Mouse (Mus musculus) megakaryocyte, embryonic 14.5 days (primary cell): Measurements from ENCODE around the gene Ern1. TPM values are rescaled to one million over a fixed set of nuclear protein-coding genes. Genes with fewer than 3 reads are reported as not detected.
"Not testable (repeated sequence)": the region's sequence is repeated elsewhere in the genome, so short reads cannot be mapped to it uniquely, and the experiment has no call there.

Experiments
- H3K27me3 ChIP-seq: replicated peaks from 2 replicates; pipeline ENCODE3; 2012; ENCODE audit warnings: inconsistent platforms
- H3K36me3 ChIP-seq: replicated peaks from 2 replicates; pipeline ENCODE3; 2012; ENCODE audit warnings: low read length, inconsistent platforms, mixed read lengths
- H3K4me1 ChIP-seq: 2 replicates; pipeline ENCODE4 v1.6.1; 2012; ENCODE audit warnings: inconsistent platforms
- H3K4me3 ChIP-seq: replicated peaks from 2 replicates; pipeline ENCODE3; 2012; ENCODE audit warnings: moderate library complexity, mild to moderate bottlenecking, inconsistent platforms
- H3K9me3 ChIP-seq: 2 replicates; pipeline ENCODE4 v1.6.1; 2012; ENCODE audit warnings: inconsistent platforms
- FLI1 ChIP-seq: IDR thresholded peaks from 2 replicates; pipeline ENCODE4 v1.6.1; 2012; ENCODE audit warnings: low read length, inconsistent platforms, mixed read lengths
- GATA1 ChIP-seq: IDR thresholded peaks from 3 replicates; pipeline ENCODE4 v1.6.1; 2012; ENCODE audit warnings: mixed read lengths, low read length, inconsistent platforms, borderline replicate concordance
- polyA plus RNA-seq: library from polyadenylated mRNA; stranded (reverse); fragments of >175 nt; gene quantifications from 2 replicates; pipeline ENCODE4 v1.2.3, GENCODE M21; 2012; ENCODE audit warnings: low replicate concordance; ENCODE audit not compliant: insufficient read depth

Ern1 gene
- polyA plus RNA-seq, 1 experiment: 0.86 TPM

GRCm38 (mm10) chr11:106419262-106420102, 68.2 kb downstream of the Ern1 start:
- no peaks in the 10 kb centered on the region for H3K27me3 ChIP-seq
- peaks cover 88% of the 10 kb centered on the region for H3K36me3 ChIP-seq
- H3K9me3 ChIP-seq: no peaks in the 10 kb centered on the region
- no peak for TF ChIP-seq GATA1
- no peak for TF ChIP-seq FLI1
- peaks cover 48% of the 10 kb centered on the region for H3K4me1 ChIP-seq
- H3K4me3 ChIP-seq: peak overlapping the region; percentile 50

- Histone ChIP-seq H3K27me3 (no peaks in the 10 kb centered on the region), H3K4me1 (peaks cover 54% of the 10 kb centered on the region), H3K36me3 (peaks cover 90% of the 10 kb centered on the region), H3K9me3 (no peaks in the 10 kb centered on the region), H3K4me3 (no peak overlapping the region)
- no peak for TF ChIP-seq GATA1
- TF ChIP-seq FLI1: no peak
These were observed 68.9 kb downstream of the Ern1 start for GRCm38 (mm10) chr11:106418622-106419196.

- H3K9me3 ChIP-seq: no peaks in the 10 kb centered on the region
- peaks cover 91% of the 10 kb centered on the region for H3K36me3 ChIP-seq
- H3K27me3 ChIP-seq: no peaks in the 10 kb centered on the region
- no peak overlapping the region for H3K4me3 ChIP-seq
- no peak for TF ChIP-seq FLI1
- TF ChIP-seq GATA1: no peak
- peaks cover 58% of the 10 kb centered on the region for H3K4me1 ChIP-seq
These were observed 69.8 kb downstream of the Ern1 start for GRCm38 (mm10) chr11:106417860-106418259.

GRCm38 (mm10) chr11:106416331-106416730, 71.3 kb downstream of the Ern1 start:
- Histone ChIP-seq H3K9me3 (no peaks in the 10 kb centered on the region), H3K36me3 (peaks cover 93% of the 10 kb centered on the region), H3K27me3 (no peaks in the 10 kb centered on the region), H3K4me1 (peaks cover 59% of the 10 kb centered on the region), H3K4me3 (no peak overlapping the region)
- TF ChIP-seq GATA1 (no peak), FLI1 (no peak)

GRCm38 (mm10) chr11:106412641-106413360, 74.9 kb downstream of the Ern1 start:
- H3K9me3 ChIP-seq: no peaks in the 10 kb centered on the region
- H3K4me3 ChIP-seq: no peak overlapping the region
- H3K27me3 ChIP-seq: no peaks in the 10 kb centered on the region
- TF ChIP-seq FLI1: no peak
- TF ChIP-seq GATA1: no peak
- peaks cover 33% of the 10 kb centered on the region for H3K4me1 ChIP-seq
- H3K36me3 ChIP-seq: peaks cover 95% of the 10 kb centered on the region

- Histone ChIP-seq H3K4me1 (peaks cover 17% of the 10 kb centered on the region), H3K4me3 (no peak overlapping the region), H3K36me3 (peaks cover 94% of the 10 kb centered on the region), H3K27me3 (no peaks in the 10 kb centered on the region), H3K9me3 (no peaks in the 10 kb centered on the region)
- TF ChIP-seq GATA1 (no peak), FLI1 (no peak)
These were observed 76.5 kb downstream of the Ern1 start for GRCm38 (mm10) chr11:106411157-106411556.

GRCm38 (mm10) chr11:106410507-106410906, 77.1 kb downstream of the Ern1 start:
- H3K4me1 ChIP-seq: peaks cover 11% of the 10 kb centered on the region
- no peaks in the 10 kb centered on the region for H3K27me3 ChIP-seq
- H3K9me3 ChIP-seq: no peaks in the 10 kb centered on the region
- TF ChIP-seq FLI1 (no peak), GATA1 (no peak)
- peaks cover 95% of the 10 kb centered on the region for H3K36me3 ChIP-seq
- no peak overlapping the region for H3K4me3 ChIP-seq

GRCm38 (mm10) chr11:106410011-106410410, 77.6 kb downstream of the Ern1 start:
- TF ChIP-seq FLI1: no peak
- H3K4me1 ChIP-seq: peaks cover 11% of the 10 kb centered on the region; the same call in 1 of the 2 replicates
- H3K27me3 ChIP-seq: no peaks in the 10 kb centered on the region
- no peak overlapping the region for H3K4me3 ChIP-seq
- H3K36me3 ChIP-seq: peaks cover 98% of the 10 kb centered on the region
- H3K9me3 ChIP-seq: no peaks in the 10 kb centered on the region

- peaks cover 95% of the 10 kb centered on the region for H3K36me3 ChIP-seq
- H3K4me1 ChIP-seq: no peaks in the 10 kb centered on the region
- no peaks in the 10 kb centered on the region for H3K9me3 ChIP-seq
- TF ChIP-seq GATA1 (no peak), FLI1 (no peak)
- no peak overlapping the region for H3K4me3 ChIP-seq
- H3K27me3 ChIP-seq: no peaks in the 10 kb centered on the region
These were observed 89.2 kb downstream of the Ern1 start for GRCm38 (mm10) chr11:106398481-106398880.

GRCm38 (mm10) chr11:106397656-106398055, 90.0 kb downstream of the Ern1 start:
- H3K4me3 ChIP-seq: no peak overlapping the region
- no peaks in the 10 kb centered on the region for H3K4me1 ChIP-seq
- no peaks in the 10 kb centered on the region for H3K9me3 ChIP-seq
- TF ChIP-seq GATA1: no peak
- no peak for TF ChIP-seq FLI1
- H3K36me3 ChIP-seq: peaks cover 93% of the 10 kb centered on the region
- no peaks in the 10 kb centered on the region for H3K27me3 ChIP-seq

- Histone ChIP-seq H3K36me3 (peaks cover 57% of the 10 kb centered on the region), H3K4me1 (peaks cover 27% of the 10 kb centered on the region)
- not testable (repeated sequence) for H3K9me3 ChIP-seq, H3K4me3 ChIP-seq, H3K27me3 ChIP-seq
These were observed 93.6 kb downstream of the Ern1 start for GRCm38 (mm10) chr11:106394055-106394454.
